Mouse (Mus musculus): Measurements from ENCODE around the gene Pakap.

Pakap gene

GRCm38 (mm10) chr4:57715849-57716248 lies 147.9 kb downstream of the Pakap start:
- DNase-seq (ENCODE audit: low spot score in 2 of 2): no peak

GRCm38 (mm10) chr4:57716735-57717134 lies 148.8 kb downstream of the Pakap start:
- DNase-seq (ENCODE audit: low spot score in 2 of 2): peak in 1 of 2 experiments; percentile 46

GRCm38 (mm10) chr4:57717354-57717753 lies 149.4 kb downstream of the Pakap start, which contains the start of gene Akap2:
Akap2 (plus strand) TSS chr4:57717657.
- DNase-seq (ENCODE audit: low spot score in 2 of 2): no peak

GRCm38 (mm10) chr4:57719370-57719769 lies 151.4 kb downstream of the Pakap start:
- no peak for DNase-seq (ENCODE audit: low spot score in 2 of 2)

- peak in 1 of 2 experiments; percentile 42 for DNase-seq (ENCODE audit: low spot score in 2 of 2)
Observed at GRCm38 (mm10) chr4:57720869-57721361, 152.9 kb downstream of the Pakap start.

- DNase-seq (ENCODE audit: low spot score in 2 of 2): no peak
Observed at GRCm38 (mm10) chr4:57722296-57722695, 154.3 kb downstream of the Pakap start.

GRCm38 (mm10) chr4:57723659-57724058 lies 155.7 kb downstream of the Pakap start:
- peak in 1 of 2 experiments; percentile 46 for DNase-seq (ENCODE audit: low spot score in 2 of 2)

- no peak for DNase-seq (ENCODE audit: low spot score in 2 of 2)
Observed at GRCm38 (mm10) chr4:57725569-57725968, 157.6 kb downstream of the Pakap start.

- DNase-seq (ENCODE audit: low spot score in 2 of 2): no peak
Observed at GRCm38 (mm10) chr4:57728611-57729183, 160.7 kb downstream of the Pakap start.

- no peak for DNase-seq (ENCODE audit: low spot score in 2 of 2)
Observed at GRCm38 (mm10) chr4:57730047-57730446, 162.1 kb downstream of the Pakap start.

- no peak for DNase-seq (ENCODE audit: low spot score in 2 of 2)
Observed at GRCm38 (mm10) chr4:57730801-57731598, 163.0 kb downstream of the Pakap start.

GRCm38 (mm10) chr4:57732351-57732750 lies 164.4 kb downstream of the Pakap start:
- no peak for DNase-seq (ENCODE audit: low spot score in 2 of 2)

GRCm38 (mm10) chr4:57733445-57733844 lies 165.5 kb downstream of the Pakap start:
- DNase-seq (ENCODE audit: low spot score in 2 of 2): peak; percentile 59

GRCm38 (mm10) chr4:57735426-57735825 lies 167.4 kb downstream of the Pakap start:
- DNase-seq (ENCODE audit: low spot score in 2 of 2): no peak

- no peak for DNase-seq (ENCODE audit: low spot score in 2 of 2)
Observed at GRCm38 (mm10) chr4:57738856-57739552, 171.0 kb downstream of the Pakap start.

GRCm38 (mm10) chr4:57743325-57743929 lies 175.4 kb downstream of the Pakap start:
- DNase-seq (ENCODE audit: low spot score in 2 of 2): no peak

- DNase-seq (ENCODE audit: low spot score in 2 of 2): no peak
Observed at GRCm38 (mm10) chr4:57750651-57751050, 182.7 kb downstream of the Pakap start.

- DNase-seq (ENCODE audit: low spot score in 2 of 2): no peak
Observed at GRCm38 (mm10) chr4:57751054-57751453, 183.1 kb downstream of the Pakap start.

- DNase-seq (ENCODE audit: low spot score in 2 of 2): no peak
Observed at GRCm38 (mm10) chr4:57751566-57751965, 183.6 kb downstream of the Pakap start.

GRCm38 (mm10) chr4:57755085-57755484 lies 187.1 kb downstream of the Pakap start:
- DNase-seq (ENCODE audit: low spot score in 2 of 2): no peak

- DNase-seq (ENCODE audit: low spot score in 2 of 2): no peak
Observed at GRCm38 (mm10) chr4:57757997-57758396, 190.0 kb downstream of the Pakap start.

- DNase-seq (ENCODE audit: low spot score in 2 of 2): no peak
Observed at GRCm38 (mm10) chr4:57762424-57762823, 194.4 kb downstream of the Pakap start.
